Mouse (Mus musculus) adrenal gland, adult (tissue): ENCODE measurements around the gene Vmn1r42.
"Not testable (repeated sequence)": the region's sequence is repeated elsewhere in the genome, so short reads cannot be mapped to it uniquely, and the experiment has no call there.

Experiments used
- DNase-seq, 2 experiments: peaks; one replicate each; pipeline ENCODE4 v3.0.0; 2022 to 2023; ENCODE audit warnings: low spot score in 1 of 2; ENCODE audit not compliant: inconsistent age in 2 of 2

The Vmn1r42 gene

GRCm38 (mm10) chr6:89876313-89876712 lies at the start of gene Vmn1r42, which contains the start of gene Vmn1r43:
TSS of gene Vmn1r42 (minus strand) at chr6:89876413.
TSS of gene Vmn1r43 (minus strand) at chr6:89876413.
- DNase-seq: not testable (repeated sequence)

GRCm38 (mm10) chr6:89883812-89884211 lies 7.6 kb upstream of the Vmn1r42 start:
- no peak for DNase-seq

GRCm38 (mm10) chr6:89883360-89883759 lies 7.1 kb upstream of the Vmn1r42 start, which contains the start of gene Vmn1r44:
TSS of gene Vmn1r44 (plus strand) at chr6:89883660.
- DNase-seq: no peak

GRCm38 (mm10) chr6:89880867-89881266 lies 4.7 kb upstream of the Vmn1r42 start:
- peak in 1 of 2 experiments; percentile 44 for DNase-seq

- DNase-seq: no peak
These were observed 750 bp upstream of the Vmn1r42 start for GRCm38 (mm10) chr6:89876963-89877362.

- DNase-seq: no peak
These were observed 8.2 kb downstream of the Vmn1r42 start for GRCm38 (mm10) chr6:89867976-89868375.

GRCm38 (mm10) chr6:89867276-89867675 lies 8.9 kb downstream of the Vmn1r42 start:
- no peak for DNase-seq

GRCm38 (mm10) chr6:89863792-89864191 lies 12.4 kb downstream of the Vmn1r42 start:
- DNase-seq: no peak

GRCm38 (mm10) chr6:89859839-89860238 lies 16.4 kb downstream of the Vmn1r42 start:
- DNase-seq: no peak

- DNase-seq: no peak
These were observed 18.7 kb downstream of the Vmn1r42 start for GRCm38 (mm10) chr6:89857552-89857951.
